Mouse (Mus musculus) C2C12 (cell line): Measurements from ENCODE around the gene Arhgap17. TPM values are rescaled to one million over a fixed set of nuclear protein-coding genes. Genes with fewer than 3 reads are reported as not detected.

Experiments
- H3K27me3 ChIP-seq: one replicate; pipeline ENCODE4 v1.6.1; 2011; ENCODE audit not compliant: control insufficient read depth, insufficient read depth, insufficient read length
- H3K36me3 ChIP-seq: one replicate; pipeline ENCODE4 v1.6.1; 2011; ENCODE audit not compliant: control insufficient read depth, insufficient read depth
- H3K4me3 ChIP-seq: one replicate; pipeline ENCODE4 v1.5.1; 2011; ENCODE audit warnings: mild to moderate bottlenecking, control low read depth; ENCODE audit not compliant: poor library complexity, insufficient read depth, severe bottlenecking
- H3K79me2 ChIP-seq: one replicate; pipeline ENCODE4 v1.6.1; 2011; ENCODE audit not compliant: control insufficient read depth, insufficient read depth
- H3K79me3 ChIP-seq: one replicate; pipeline ENCODE4 v1.6.1; 2011; ENCODE audit warnings: low read depth, control low read depth
- H3ac ChIP-seq: one replicate; pipeline ENCODE3; 2011; ENCODE audit warnings: low read depth; ENCODE audit not compliant: control insufficient read depth, insufficient read length
- CEBPB ChIP-seq: IDR thresholded peaks from one replicate; pipeline ENCODE4 v1.6.1; 2011; ENCODE audit warnings: low read depth, mild to moderate bottlenecking, control low read depth, moderate library complexity
- CTCF ChIP-seq: IDR thresholded peaks from one replicate; pipeline ENCODE4 v1.5.1; 2011; ENCODE audit not compliant: control insufficient read depth, insufficient read depth, insufficient read length
- FOSL1 ChIP-seq: IDR thresholded peaks from one replicate; pipeline ENCODE4 v1.8.0; 2011; ENCODE audit warnings: mild to moderate bottlenecking, low read length; ENCODE audit not compliant: poor library complexity, insufficient read depth, severe bottlenecking
- MAX ChIP-seq: IDR thresholded peaks from one replicate; pipeline ENCODE4 v1.6.1; 2011; ENCODE audit warnings: mild to moderate bottlenecking, control low read depth
- MYOD1 ChIP-seq: IDR thresholded peaks from one replicate; pipeline ENCODE4 v1.6.1; 2011; ENCODE audit warnings: low read depth; ENCODE audit not compliant: control insufficient read depth, insufficient read length
- MYOG ChIP-seq: IDR thresholded peaks from one replicate; pipeline ENCODE4 v1.6.1; 2011; ENCODE audit not compliant: control insufficient read depth, insufficient read length; ENCODE audit errors: extremely low read depth
- USF1 ChIP-seq: IDR thresholded peaks from one replicate; pipeline ENCODE4 v1.6.1; 2011; ENCODE audit warnings: low read depth, mild to moderate bottlenecking, control low read depth, moderate library complexity
- polyA plus RNA-seq: library from polyadenylated mRNA; unstranded; fragments of >200 nt; fragmentation: generic; extraction: Trizol; gene quantifications from one replicate; pipeline ENCODE4 v1.2.1, GENCODE M21; 2012; ENCODE audit warnings: missing spikeins

Arhgap17 gene
- polyA plus RNA-seq, 1 experiment, result 17.3 TPM

GRCm38 (mm10) chr7:123311836-123312235, 57.9 kb downstream of the Arhgap17 start:
- TF ChIP-seq USF1 (no peak), CEBPB (no peak), CTCF (no peak), MYOD1 (no peak), MAX (no peak), MYOG (no peak), FOSL1 (no peak)
- H3K36me3 ChIP-seq, result peaks cover 12% of the 10 kb centered on the region

GRCm38 (mm10) chr7:123307887-123308558, 61.7 kb downstream of the Arhgap17 start:
- H3K79me3 ChIP-seq, result no peaks in the 10 kb centered on the region
- peaks cover 21% of the 10 kb centered on the region for H3K36me3 ChIP-seq
- TF ChIP-seq CTCF (no peak), MYOD1 (no peak), USF1 (no peak), CEBPB (no peak), MYOG (no peak), FOSL1 (no peak), MAX (no peak)

More at GRCm38 (mm10) chr7:123311836-123312235, 57.9 kb downstream of the Arhgap17 start:
- no peak overlapping the region for H3ac ChIP-seq
- no peaks in the 10 kb centered on the region for H3K79me2 ChIP-seq
- H3K79me3 ChIP-seq, result no peaks in the 10 kb centered on the region
- H3K27me3 ChIP-seq, result no peaks in the 10 kb centered on the region
- no peak overlapping the region for H3K4me3 ChIP-seq

GRCm38 (mm10) chr7:123307236-123307635, 62.5 kb downstream of the Arhgap17 start:
- H3ac ChIP-seq, result no peak overlapping the region
- no peaks in the 10 kb centered on the region for H3K79me2 ChIP-seq
- no peaks in the 10 kb centered on the region for H3K27me3 ChIP-seq
- no peak overlapping the region for H3K4me3 ChIP-seq
- no peaks in the 10 kb centered on the region for H3K79me3 ChIP-seq
- TF ChIP-seq MYOG, result no peak
- no peak for TF ChIP-seq MAX
- TF ChIP-seq FOSL1, result no peak
- TF ChIP-seq CEBPB, result no peak
- no peak for TF ChIP-seq USF1
- no peak for TF ChIP-seq MYOD1
- no peak for TF ChIP-seq CTCF
- peaks cover 21% of the 10 kb centered on the region for H3K36me3 ChIP-seq

More at GRCm38 (mm10) chr7:123307887-123308558, 61.7 kb downstream of the Arhgap17 start:
- no peak overlapping the region for H3ac ChIP-seq
- no peak overlapping the region for H3K4me3 ChIP-seq
- H3K27me3 ChIP-seq, result no peaks in the 10 kb centered on the region
- H3K79me2 ChIP-seq, result no peaks in the 10 kb centered on the region

- Histone ChIP-seq H3K79me2 (no peaks in the 10 kb centered on the region), H3K4me3 (no peak overlapping the region), H3ac (no peak overlapping the region), H3K27me3 (no peaks in the 10 kb centered on the region), H3K79me3 (no peaks in the 10 kb centered on the region), H3K36me3 (peaks cover 16% of the 10 kb centered on the region)
- TF ChIP-seq USF1 (no peak), MAX (no peak)
These were observed 64.3 kb downstream of the Arhgap17 start for GRCm38 (mm10) chr7:123305397-123305796.

- Histone ChIP-seq H3K79me3 (no peaks in the 10 kb centered on the region), H3ac (no peak overlapping the region), H3K27me3 (no peaks in the 10 kb centered on the region), H3K79me2 (no peaks in the 10 kb centered on the region), H3K4me3 (no peak overlapping the region), H3K36me3 (peaks cover 17% of the 10 kb centered on the region)
- TF ChIP-seq MYOG (no peak), USF1 (no peak), FOSL1 (no peak), CTCF (no peak), CEBPB (no peak), MYOD1 (no peak)
These were observed 69.5 kb downstream of the Arhgap17 start for GRCm38 (mm10) chr7:123300258-123300657.

- Histone ChIP-seq H3K79me2 (no peaks in the 10 kb centered on the region), H3ac (no peak overlapping the region), H3K27me3 (no peaks in the 10 kb centered on the region), H3K36me3 (peaks cover 8% of the 10 kb centered on the region), H3K79me3 (no peaks in the 10 kb centered on the region), H3K4me3 (no peak overlapping the region)
- no peak for TF ChIP-seq CTCF
- no peak for TF ChIP-seq MYOG
- TF ChIP-seq CEBPB, result no peak
- TF ChIP-seq MAX, result no peak
- TF ChIP-seq MYOD1, result no peak
- TF ChIP-seq USF1, result no peak
- no peak for TF ChIP-seq FOSL1
These were observed 71.5 kb downstream of the Arhgap17 start for GRCm38 (mm10) chr7:123298225-123298624.
